Mouse (Mus musculus) spleen, adult 2 months (tissue): ENCODE results near the gene Rbm39. TPM values are rescaled to one million over a fixed set of nuclear protein-coding genes. Genes with fewer than 3 reads are reported as not detected.
"Not testable (repeated sequence)": the region's sequence is repeated elsewhere in the genome, so short reads cannot be mapped to it uniquely, and the experiment has no call there.

ENCODE experiments used
- DNase-seq, 2 experiments: peaks; one replicate each; pipeline versions ENCODE4 v3.0.0 to v3.0.0-alpha.2; 2012 to 2021; ENCODE audit warnings: low spot score in 2 of 2, low read depth in 1 of 2
- H3K27ac ChIP-seq: fragments of 200-500 bp; 2 replicates; pipeline ENCODE4 v1.5.1; 2012; ENCODE audit warnings: low read length, inconsistent platforms; ENCODE audit not compliant: insufficient read depth
- H3K27me3 ChIP-seq: fragments of 200-500 bp; 2 replicates; pipeline ENCODE4 v1.6.1; 2012; ENCODE audit warnings: mild to moderate bottlenecking, moderate library complexity, low read length, inconsistent platforms; ENCODE audit not compliant: control insufficient read depth, insufficient read depth
- H3K36me3 ChIP-seq: fragments of 200-500 bp; 2 replicates; pipeline ENCODE4 v1.6.1; 2012; ENCODE audit warnings: mild to moderate bottlenecking, low read length, inconsistent platforms; ENCODE audit not compliant: control insufficient read depth, insufficient read depth
- H3K4me1 ChIP-seq: fragments of 200-500 bp; 2 replicates; pipeline ENCODE4 v1.6.1; 2011; ENCODE audit warnings: inconsistent platforms; ENCODE audit not compliant: control insufficient read depth, insufficient read depth, insufficient read length
- H3K4me3 ChIP-seq: fragments of 200-500 bp; 2 replicates; pipeline ENCODE4 v1.5.1; 2011; ENCODE audit warnings: mild to moderate bottlenecking, inconsistent platforms; ENCODE audit not compliant: insufficient read depth, insufficient read length; ENCODE audit errors: extremely low read depth
- CTCF ChIP-seq: fragments of 200-500 bp; IDR thresholded peaks from 2 replicates; pipeline ENCODE4 v1.5.1; 2011; ENCODE audit warnings: mild to moderate bottlenecking, inconsistent platforms; ENCODE audit not compliant: insufficient read depth, insufficient read length, insufficient replicate concordance; ENCODE audit errors: extremely low read depth
- POLR2A ChIP-seq: fragments of 200-500 bp; IDR thresholded peaks from 2 replicates; pipeline ENCODE4 v1.6.1; 2011; ENCODE audit warnings: low read depth, low read length, inconsistent platforms
- WGBS: fragments of 180-500 bp; shearing (Covaris S2); methylation state at CpG from one replicate; pipeline ENCODE4 v1.1.7; 2018; 5-methylcytosine and 5-hydroxymethylcytosine counted together
- polyA plus RNA-seq: library from polyadenylated mRNA; depleted of rRNA; stranded (reverse); fragments of >200 nt; gene quantifications from 2 replicates; pipeline ENCODE4 v1.2.3, GENCODE M21; 2012

Gene Rbm39
- polyA plus RNA-seq, 1 experiment: 57.7 TPM

DNA sequence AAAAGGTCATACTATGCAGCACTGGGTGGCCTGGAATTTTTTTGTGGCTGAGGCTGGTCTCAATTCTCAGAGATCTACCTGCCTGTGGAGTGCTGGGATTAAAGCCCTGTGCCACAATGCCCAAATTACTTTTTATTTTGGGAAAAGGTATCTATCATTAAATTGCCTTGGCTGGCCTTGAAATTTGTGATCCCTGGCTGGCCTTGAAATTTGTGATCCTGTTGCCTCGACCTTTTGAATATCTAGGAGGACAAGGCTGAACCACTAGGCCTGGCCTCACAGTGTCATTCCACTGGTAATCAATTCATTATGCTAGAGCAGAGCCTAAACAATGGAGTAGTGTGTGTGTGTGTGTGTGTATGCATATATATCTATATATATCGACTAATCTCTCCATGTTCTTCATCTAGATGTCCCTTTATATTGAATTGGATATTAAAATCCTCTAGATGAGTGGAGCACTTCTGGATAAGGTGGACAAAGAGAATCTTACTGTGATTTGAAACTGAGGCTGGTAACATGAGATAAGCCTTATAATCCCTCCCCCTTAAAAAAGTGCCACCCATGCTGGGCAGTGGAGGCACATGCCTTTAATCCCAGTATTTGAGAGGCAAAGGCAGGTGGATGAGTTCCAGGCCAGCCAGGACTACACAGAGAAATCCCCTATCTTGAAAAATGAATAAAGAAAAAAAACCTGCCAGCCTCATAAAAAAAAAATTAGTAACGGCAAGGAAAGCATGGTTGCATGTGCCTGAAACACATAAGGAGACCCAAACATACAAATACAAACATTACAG, 13.2 kb upstream of the Rbm39 start:
- Histone ChIP-seq H3K27ac (no peak overlapping the region), H3K4me3 (no peak overlapping the region), H3K36me3 (no peaks in the 10 kb centered on the region), H3K4me1 (peaks cover 13% of the 10 kb centered on the region), H3K27me3 (no peaks in the 10 kb centered on the region)
- TF ChIP-seq POLR2A (no peak), CTCF (no peak)
- DNase-seq: no peak
- 87% methylated on average over 3 of the region's 3 CpGs for WGBS

DNA sequence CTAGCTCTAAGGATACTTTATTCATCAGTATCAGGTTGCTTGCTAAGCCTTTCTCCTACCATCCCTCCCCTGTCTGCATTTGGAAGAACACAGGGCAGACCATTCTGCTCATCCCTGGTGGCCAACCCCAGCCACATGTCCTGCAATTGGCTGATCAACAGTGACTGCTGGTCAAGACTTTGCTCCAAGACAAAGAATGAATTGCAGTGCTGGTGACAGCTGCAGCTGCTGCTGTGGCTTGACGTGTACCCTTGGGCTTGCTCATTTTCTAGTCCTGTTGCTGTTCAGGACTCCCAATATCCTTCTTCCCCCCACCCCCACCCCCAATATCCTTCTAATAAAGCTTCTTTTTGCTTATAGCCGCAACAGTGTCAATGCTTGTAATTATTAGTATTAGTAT, 12.0 kb upstream of the Rbm39 start:
- H3K36me3 ChIP-seq: no peaks in the 10 kb centered on the region
- TF ChIP-seq CTCF (no peak), POLR2A (no peak)
- 91% methylated on average over 2 of the region's 2 CpGs for WGBS
- peaks cover 8% of the 10 kb centered on the region for H3K4me1 ChIP-seq
- H3K27me3 ChIP-seq: no peaks in the 10 kb centered on the region
- DNase-seq: no peak
- H3K27ac ChIP-seq: no peak overlapping the region
- no peak overlapping the region for H3K4me3 ChIP-seq

DNA sequence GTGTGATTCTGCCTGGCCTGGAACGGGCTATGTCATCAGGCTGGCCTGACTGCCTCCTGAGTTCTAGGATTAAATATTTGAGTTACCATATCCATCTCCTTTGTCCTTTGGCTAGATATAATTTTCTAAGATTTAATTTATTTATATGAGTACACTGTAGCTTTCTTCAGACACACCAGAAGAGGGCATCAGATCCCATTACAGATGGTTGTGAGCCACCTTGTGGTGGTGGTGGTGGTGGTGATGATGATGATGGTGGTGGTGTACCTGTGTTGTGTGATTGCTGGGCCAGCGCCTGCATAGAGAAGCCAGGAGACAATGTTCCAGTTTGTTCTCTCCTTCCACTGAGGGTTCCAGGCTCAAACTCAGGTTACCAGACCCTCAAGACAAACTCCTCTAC, 11.5 kb upstream of the Rbm39 start:
- 94% methylated on average over 2 of the region's 2 CpGs for WGBS
- peaks cover 8% of the 10 kb centered on the region for H3K4me1 ChIP-seq
- no peak for TF ChIP-seq POLR2A
- TF ChIP-seq CTCF: no peak

GRCm38 (mm10) chr2:156190004-156190896, 10.2 kb upstream of the Rbm39 start:
- Histone ChIP-seq H3K36me3 (no peaks in the 10 kb centered on the region), H3K4me3 (peak overlapping the region; percentile 5; the same call in 1 of the 2 replicates), H3K27ac (peak overlapping the region; percentile 81), H3K4me1 (peaks cover 8% of the 10 kb centered on the region; the same call in 1 of the 2 replicates), H3K27me3 (no peaks in the 10 kb centered on the region)
- TF ChIP-seq CTCF: no peak
- TF ChIP-seq POLR2A: peak; percentile 63
- WGBS: 11% methylated on average over 14 of the region's 14 CpGs
- DNase-seq: peak; percentile 52 to 69

More for the DNA sequence above, 11.5 kb upstream of the Rbm39 start:
- no peak overlapping the region for H3K4me3 ChIP-seq
- no peaks in the 10 kb centered on the region for H3K27me3 ChIP-seq
- DNase-seq: no peak
- no peak overlapping the region for H3K27ac ChIP-seq
- H3K36me3 ChIP-seq: no peaks in the 10 kb centered on the region

DNA sequence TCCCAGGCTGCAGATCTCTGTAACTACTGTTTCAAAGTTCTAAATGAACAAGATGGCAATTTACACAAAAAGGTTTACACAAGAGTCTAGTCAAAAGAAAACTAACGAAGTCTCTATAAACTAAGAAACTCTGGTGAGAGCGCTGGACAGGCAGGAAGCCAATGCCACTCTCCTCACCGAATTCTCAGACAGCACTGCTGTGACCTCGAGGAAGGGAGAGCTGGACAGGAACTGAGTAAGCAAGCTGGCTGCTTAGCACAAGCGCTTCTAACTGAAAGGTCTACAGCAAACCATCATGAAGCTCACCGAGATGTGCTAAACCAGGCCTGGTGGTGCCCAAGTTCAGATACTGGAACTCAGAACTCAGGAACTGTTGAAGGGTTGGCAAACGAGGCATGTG, 9.2 kb upstream of the Rbm39 start:
- not testable (repeated sequence) for DNase-seq, H3K4me1 ChIP-seq, H3K4me3 ChIP-seq, H3K36me3 ChIP-seq, H3K27me3 ChIP-seq
- WGBS: 60% methylated on average over 7 of the region's 7 CpGs
- peak overlapping the region; percentile 81 for H3K27ac ChIP-seq

DNA sequence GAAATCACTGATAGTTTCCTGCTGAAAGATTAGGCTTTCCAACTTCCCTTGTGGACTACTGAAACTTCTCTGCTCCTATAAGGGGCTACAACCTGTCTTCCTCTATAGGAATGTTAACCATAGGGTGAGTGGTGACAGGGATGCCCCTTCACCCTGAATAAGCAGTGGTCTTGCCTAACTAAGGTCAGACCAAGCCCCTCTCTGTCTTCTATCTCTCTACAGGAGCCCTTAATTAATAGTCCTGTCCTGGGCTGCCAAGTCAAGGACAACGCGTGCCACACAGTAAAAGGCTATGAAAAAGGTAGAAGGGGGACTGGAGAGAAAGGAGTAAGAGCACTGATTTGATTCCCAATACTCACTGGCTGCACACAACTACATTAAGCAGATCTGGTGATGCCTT, 1.6 kb upstream of the Rbm39 start:
- TF ChIP-seq POLR2A: no peak
- TF ChIP-seq CTCF: no peak
- Histone ChIP-seq H3K4me3 (no peak overlapping the region), H3K27ac (no peak overlapping the region), H3K27me3 (no peaks in the 10 kb centered on the region), H3K4me1 (peaks cover 6% of the 10 kb centered on the region), H3K36me3 (peaks cover 12% of the 10 kb centered on the region)
- DNase-seq: no peak
- 88% methylated on average over 2 of the region's 2 CpGs for WGBS
